Mouse (Mus musculus): ENCODE data around the gene Btg1-ps2. TPM values are rescaled to one million over a fixed set of nuclear protein-coding genes. Genes with fewer than 3 reads are reported as not detected.

Gene Btg1-ps2
- not detected in 2 replicates for total RNA-seq (2023)

GRCm38 (mm10) chrX:38043014-38043413, at the start of gene Btg1-ps2:
Btg1-ps2 (minus strand) TSS chrX:38043114.

DNA sequence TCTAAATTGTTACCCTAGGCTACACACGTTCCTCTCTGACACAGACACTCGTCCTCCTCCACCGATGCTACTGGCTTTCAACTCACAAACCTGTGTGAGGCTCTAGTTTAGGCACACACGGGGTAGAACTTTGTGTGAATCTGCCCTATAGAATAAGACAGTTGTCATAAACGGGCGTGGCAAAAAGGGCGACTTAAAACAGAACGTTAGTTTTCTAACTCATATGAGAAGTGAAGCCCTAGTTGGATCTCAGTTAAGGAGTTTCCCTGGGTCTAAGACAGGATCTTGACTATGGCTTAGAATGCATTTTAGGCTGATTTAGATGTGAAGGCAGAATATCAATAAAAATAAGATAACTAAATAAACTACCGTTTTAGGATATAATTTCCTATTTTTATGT, 42.1 kb upstream of the Btg1-ps2 start, which contains the start of gene Rhox11:
TSS of gene Rhox11 (minus strand) at position 101 of the 400 bp plus-strand sequence.

DNA sequence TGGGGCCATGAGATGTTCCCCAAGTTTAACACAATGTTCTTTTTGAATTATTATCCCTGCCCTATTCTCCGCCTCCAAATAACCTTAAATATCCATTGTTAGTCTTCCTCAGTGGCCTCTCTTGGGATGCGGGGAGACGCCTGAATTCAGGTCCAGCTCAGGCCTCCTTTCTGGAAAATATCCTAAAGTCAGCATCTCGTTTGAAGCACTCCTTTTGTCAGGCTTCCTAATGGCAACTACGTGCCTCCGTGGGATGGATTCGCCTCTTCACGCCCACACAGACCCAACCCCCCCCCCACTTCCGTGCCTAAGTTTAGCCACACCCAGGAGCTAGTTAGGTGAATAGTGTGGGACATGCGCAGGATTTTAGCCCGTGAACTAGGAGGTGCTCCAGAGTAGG, 23.3 kb upstream of the Btg1-ps2 start, which contains the start of gene Rhox10:
TSS of gene Rhox10 (plus strand) at position 301 of the 400 bp plus-strand sequence.

DNA sequence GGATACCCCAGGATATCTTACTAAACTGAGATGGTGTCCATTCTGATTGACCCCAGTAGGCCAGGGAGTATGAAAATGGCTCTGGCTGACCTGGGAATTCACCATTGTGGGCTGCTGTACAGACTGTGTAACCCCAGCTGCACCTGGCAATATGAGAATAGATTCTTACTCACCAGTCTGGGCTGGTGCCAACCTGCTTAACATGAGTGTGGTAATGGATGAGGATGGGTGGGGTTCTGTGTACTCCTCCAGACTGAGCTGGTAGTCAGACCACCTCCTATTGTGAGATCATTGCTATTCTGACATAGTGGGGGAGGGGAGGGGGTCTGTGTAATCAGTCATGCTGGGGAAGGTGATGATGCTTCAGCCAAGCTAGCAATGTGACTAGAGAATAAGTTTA, 24.3 kb downstream of the Btg1-ps2 start, which contains the start of gene Btg1-ps1:
TSS of gene Btg1-ps1 (minus strand) at position 219 of the 400 bp plus-strand sequence.

Other genes starting within 250 kb of the Btg1-ps2 start
- gene Rhox5, start 238.3 kb downstream of the Btg1-ps2 start, total RNA-seq (2023), result not detected in 2 replicates
- gene Rhox6, start 216.2 kb downstream of the Btg1-ps2 start, total RNA-seq (2023), result not detected in 2 replicates
- gene Rhox7a, start 211.4 kb downstream of the Btg1-ps2 start, total RNA-seq (2023), result not detected in 2 replicates
- not detected in 2 replicates for gene Rhox8, start 164.2 kb downstream of the Btg1-ps2 start, total RNA-seq (2023)
- not detected in 2 replicates for gene Rhox7b, start 145.9 kb downstream of the Btg1-ps2 start, total RNA-seq (2023)
- not detected in 2 replicates for gene Rhox9, start 141.3 kb downstream of the Btg1-ps2 start, total RNA-seq (2023)
- not detected in 2 replicates for gene Btg1-ps1, start 24.3 kb downstream of the Btg1-ps2 start, total RNA-seq (2023)
- not detected in 2 replicates for gene Rhox10, start 23.4 kb upstream of the Btg1-ps2 start, total RNA-seq (2023)
- gene Rhox11, start 42.0 kb upstream of the Btg1-ps2 start, total RNA-seq (2023), result not detected in 2 replicates
- not detected in 2 replicates for gene Rhox12, start 67.8 kb upstream of the Btg1-ps2 start, total RNA-seq (2023)
- not detected in 2 replicates for gene Rhox13, start 78.1 kb upstream of the Btg1-ps2 start, total RNA-seq (2023)
- gene Zbtb33, start 146.7 kb upstream of the Btg1-ps2 start, total RNA-seq (2023), result 24.2 and 27.3 TPM in 2 replicates
- gene Tmem255a, start 209.3 kb upstream of the Btg1-ps2 start, total RNA-seq (2023), result not detected in 2 replicates

All from neutrophil, adult 65 days (primary cell).